Mouse (Mus musculus) left cerebral cortex, postnatal 14 days (tissue): Measurements from ENCODE around the gene Setd1b. TPM values are rescaled to one million over a fixed set of nuclear protein-coding genes. Genes with fewer than 3 reads are reported as not detected.
"Not testable (repeated sequence)": the region's sequence is repeated elsewhere in the genome, so short reads cannot be mapped to it uniquely, and the experiment has no call there.

ENCODE experiments used
- DNase-seq, 2 experiments: peaks; one replicate each; pipeline ENCODE4 v3.0.0; 2021 to 2022; ENCODE audit warnings: low spot score in 2 of 2, mixed read lengths in 1 of 2
- intact Hi-C: fragments of 180-260 bp; cut with DNase I; formaldehyde crosslinking; loops from one replicate; pipeline ENCODE4 v1.15.1; 2025
- total RNA-seq, 2 experiments: library from RNA; stranded (reverse); gene quantifications; 2 replicates each; pipeline ENCODE4 v1.2.3; 2021

The Setd1b gene
- total RNA-seq, 2 experiments from 2014 or later, result 31.3 to 31.4 TPM

DNA sequence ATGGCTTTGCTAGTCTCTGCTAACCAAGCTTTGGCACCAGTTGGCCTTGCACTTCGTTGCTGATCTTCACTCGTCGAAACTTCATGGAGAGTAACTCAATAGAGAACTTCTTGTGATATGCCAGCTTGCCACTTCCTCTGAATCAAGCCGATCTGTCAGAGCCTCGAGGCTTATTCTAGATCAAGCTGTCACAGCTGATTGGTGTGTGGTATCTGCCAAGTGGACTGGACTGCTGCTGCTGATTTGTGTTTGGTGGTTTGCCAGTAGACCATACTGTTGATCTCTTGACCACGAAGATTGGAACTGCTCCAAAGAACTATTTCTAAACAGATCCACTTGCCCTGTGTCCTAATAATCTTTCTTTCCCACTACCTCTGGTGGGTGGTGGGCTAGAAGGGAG lies 49.4 kb downstream of the Setd1b start:
- intact Hi-C loops, result no loop called here

DNA sequence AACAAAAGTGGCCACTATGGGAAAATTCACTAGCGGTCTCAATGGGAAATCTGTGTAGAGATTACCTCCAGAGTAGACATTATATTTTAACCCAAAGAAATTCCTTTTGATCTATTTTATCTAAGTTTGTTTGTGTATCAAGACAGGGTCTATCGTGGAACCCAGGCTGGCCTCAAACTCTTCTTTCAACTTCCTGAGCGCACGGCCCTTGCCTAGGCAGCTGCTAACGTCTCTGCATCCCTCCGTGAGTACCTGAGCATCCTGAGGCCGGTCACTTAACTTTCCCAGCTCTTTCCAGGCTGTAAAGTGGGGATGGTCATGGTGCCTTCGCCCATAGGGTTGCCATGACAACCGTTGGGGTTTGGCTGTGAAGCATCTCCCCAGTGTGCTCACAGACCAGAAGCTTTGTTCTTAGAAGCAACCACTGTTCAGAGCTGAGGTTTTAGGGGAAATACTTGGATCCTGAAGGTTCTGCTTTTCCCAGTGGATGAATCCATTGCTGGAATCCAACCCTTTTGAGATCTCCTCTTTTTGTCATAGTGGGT lies 50.7 kb downstream of the Setd1b start:
- intact Hi-C loops, result no loop called here
- no peak for DNase-seq

More for the DNA sequence above, 49.4 kb downstream of the Setd1b start:
- DNase-seq, result no peak

DNA sequence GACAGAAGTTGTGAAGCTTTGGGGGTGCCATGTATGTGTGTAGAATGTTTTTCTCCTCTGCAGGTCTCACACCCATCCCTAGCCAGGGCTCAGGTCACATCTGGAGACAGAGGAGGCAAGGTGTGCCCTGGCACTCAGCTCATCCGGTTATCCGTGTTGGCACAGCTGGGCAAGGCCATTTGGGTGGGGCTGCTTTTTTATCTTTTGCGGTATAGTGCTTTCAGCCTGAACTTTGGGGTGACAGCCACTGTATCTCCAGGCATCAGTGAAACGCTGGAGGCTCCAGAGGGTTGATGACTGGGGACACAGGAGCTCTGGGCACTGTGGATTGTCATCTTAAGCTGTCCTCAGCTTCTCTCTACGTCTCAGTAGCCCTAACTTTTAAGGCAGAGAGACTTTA lies 51.4 kb downstream of the Setd1b start:
- no peak for DNase-seq
- intact Hi-C loops, result no loop called here

DNA sequence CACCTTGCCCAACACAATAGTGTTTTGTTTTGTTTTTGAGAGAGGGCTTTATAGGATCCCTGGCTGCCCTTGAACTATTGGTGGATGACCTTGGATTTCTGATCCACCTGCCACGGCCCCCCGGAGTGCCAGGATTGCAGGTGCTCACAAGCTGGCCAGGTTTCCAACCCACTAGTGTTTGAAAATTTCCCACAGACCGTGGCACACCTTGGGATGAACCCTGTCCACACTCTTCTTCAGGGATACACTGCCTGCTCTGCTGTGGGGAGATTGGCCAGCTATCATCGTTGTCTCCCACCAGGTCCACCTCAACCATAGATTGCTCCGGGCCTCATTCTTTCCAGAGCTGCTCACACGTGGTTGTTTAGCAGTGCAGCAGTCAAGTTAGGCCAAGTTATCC lies 52.9 kb downstream of the Setd1b start:
- intact Hi-C loops, result no loop called here

DNA sequence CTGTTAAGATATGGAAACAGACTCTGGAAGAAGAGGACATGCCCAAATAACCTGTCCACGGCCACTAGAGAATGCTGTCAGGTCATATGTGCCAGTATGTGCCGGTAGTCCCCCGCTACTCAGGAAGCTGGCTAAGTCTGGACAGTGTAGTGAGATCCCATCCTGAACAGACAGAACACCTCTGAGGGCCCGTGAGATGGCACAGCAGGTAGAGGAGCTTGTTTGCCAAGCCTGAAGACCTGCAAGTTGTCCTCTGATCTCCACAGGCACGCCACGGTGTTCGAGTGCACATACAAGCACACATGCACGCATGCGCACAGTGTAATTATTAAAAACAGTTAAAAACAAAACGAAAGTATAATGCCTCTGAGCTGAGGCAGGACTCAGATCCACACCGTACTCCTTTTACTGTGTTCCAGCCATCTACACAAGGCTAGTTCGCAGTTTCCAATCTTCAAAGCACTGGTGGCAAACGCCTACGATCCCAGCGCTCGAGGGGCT lies 53.6 kb downstream of the Setd1b start:
- intact Hi-C loops, result no loop called here
- DNase-seq, result no peak

More for the DNA sequence above, 52.9 kb downstream of the Setd1b start:
- no peak for DNase-seq

DNA sequence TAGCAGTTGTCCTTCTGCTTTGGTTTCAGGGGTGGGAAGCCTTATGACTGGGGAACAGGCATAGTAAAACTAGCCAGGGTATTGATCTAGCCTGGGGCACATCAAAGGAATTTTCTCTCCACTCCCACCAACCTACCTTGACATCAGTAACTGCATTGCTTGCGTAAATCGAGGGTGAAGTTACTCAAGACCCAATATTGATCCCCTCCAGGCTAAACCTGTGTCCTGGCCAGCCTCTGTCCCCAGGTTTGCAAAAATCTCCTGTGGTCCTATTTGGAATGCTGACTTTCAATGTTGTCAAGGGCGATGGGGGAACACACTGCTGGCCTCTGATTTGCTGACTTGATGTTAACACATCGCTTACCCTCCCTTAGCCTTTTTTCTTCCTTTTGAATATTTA lies 54.8 kb downstream of the Setd1b start:
- intact Hi-C loops, result no loop called here
- DNase-seq, result no peak

DNA sequence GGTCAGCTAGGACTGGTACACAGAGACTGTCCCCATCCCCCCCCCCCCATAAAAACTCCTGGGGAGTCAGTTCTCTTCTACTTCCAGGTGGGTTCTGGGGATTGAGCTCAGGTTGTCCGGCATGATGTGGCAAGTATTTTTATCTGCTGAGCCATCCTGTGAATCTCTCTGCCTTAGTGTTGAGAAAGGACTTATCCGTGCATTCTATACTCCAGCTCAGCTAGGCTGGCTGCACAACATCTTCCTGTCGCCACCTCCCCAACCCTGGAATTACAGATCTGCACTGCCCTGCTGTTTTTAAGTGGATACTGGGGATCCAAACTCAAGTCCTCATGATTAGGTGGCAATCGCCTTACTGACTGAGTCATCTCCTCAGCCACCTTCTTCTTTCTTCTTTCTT lies 56.5 kb downstream of the Setd1b start:
- intact Hi-C loops, result no loop called here
- DNase-seq, result no peak

DNA sequence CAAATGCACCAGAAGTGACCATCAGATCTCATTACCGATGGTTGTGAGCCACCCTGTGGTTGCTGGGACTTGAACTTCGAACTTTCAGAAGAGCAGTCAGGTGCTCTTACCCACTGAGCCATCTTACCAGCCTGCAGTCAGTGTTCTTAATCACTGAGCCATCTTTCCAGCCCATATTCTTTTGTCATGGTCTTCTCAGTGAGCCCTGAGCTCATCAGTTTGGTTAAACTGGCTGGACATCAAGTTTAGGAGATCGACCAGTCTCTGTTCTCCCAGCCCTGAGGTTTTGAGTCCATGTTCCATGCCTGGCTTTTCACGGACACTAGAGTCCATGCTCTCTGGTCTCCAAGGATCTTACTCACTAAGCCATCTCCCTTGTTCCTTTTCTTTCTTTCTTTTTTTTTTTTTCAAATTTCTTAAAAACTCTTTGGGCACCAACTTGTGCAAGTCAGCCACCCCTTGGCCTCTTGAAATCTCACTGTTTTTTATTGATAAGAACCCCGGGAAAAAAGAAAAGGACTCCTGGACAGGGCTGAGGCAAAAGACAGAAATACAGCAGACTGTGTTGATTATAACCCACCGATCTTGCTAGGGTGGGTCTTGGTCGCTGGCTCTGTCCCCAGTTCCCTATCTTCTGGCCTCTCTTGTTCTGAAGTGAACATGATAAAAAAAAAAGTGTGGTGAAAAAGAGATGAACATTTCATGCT lies 59.0 kb downstream of the Setd1b start:
- DNase-seq, intact Hi-C loops: not testable (repeated sequence)

DNA sequence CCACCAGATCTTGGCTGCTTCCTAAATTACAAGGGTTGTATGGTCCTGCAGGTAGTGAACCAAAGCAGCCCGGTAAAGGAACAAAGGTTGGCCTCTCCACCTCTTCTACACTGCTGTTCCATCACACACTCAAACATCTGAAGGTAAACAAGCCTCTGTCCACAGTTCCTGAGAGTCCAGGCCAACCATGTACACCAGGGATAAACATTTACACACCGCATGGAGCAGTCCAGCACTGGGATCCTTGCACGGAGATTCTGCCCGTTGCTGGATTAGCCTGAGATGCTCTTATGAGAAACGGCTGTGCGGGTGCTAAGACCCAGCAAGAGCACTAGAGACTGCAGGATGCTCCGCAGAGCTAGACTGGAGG lies 59.5 kb downstream of the Setd1b start:
- DNase-seq, result no peak
- intact Hi-C loops, result no loop called here

DNA sequence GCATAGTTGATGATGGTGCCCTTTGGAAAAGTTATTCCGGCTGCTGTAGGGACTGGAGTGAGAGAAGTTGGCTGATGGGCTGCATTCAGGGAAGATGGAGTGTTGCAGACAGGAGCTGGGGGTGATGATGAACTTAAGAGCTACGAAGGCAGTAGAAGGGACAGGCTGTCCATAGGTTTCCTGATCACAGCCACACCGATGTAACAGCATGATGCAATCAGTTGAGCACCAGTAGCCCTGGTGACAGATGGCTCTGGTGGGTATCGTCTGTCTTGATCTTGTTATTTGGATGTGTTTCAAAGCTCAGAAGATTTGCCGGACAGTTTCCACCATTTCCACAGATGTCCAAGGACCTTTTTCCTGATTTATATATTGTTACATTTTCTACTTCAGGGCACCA lies 60.0 kb downstream of the Setd1b start:
- DNase-seq, result no peak
- intact Hi-C loops, result no loop called here

DNA sequence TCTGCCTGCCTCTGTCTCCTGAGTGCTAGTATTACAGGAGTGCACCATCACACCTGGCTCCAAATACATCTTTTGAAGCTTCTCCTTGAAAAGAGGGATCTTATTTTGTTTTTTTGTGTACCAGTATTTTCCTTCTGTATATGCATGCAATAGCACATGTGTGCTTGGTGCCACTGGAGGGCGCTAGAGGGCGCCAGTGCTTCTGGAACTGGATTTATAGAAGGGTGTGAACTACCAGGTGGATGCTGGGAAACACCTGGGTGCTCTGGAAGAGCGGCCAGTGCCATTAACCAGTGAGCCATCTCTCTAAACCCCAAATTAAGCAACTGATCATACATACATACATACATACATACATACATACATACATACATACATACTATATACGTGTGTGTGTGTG lies 60.8 kb downstream of the Setd1b start:
- DNase-seq, intact Hi-C loops: not testable (repeated sequence)

DNA sequence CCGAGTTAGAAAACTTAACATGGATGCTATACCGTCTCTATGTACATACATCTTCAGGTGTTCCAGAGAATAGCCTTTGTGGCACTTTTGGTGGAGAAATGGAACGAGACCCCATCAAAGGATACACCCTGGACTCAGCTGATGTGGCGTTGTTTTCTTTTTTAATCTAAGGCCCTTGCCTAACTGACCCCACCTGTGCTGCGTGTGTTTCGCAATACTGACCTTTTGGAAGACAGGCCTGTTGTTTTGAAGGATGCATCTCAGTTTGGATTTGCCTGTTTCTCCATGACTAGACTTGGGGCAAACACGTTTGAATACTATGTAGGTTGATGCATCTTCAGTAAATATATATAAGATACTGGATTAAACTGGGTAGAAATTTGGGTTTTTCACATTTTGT lies 61.6 kb downstream of the Setd1b start:
- intact Hi-C loops, DNase-seq: not testable (repeated sequence)

Other genes starting within 250 kb of the Setd1b start
- 10 to 100 TPM; 29.1 to 31.1 TPM for gene Kdm2b, start 152.4 kb upstream of the Setd1b start, total RNA-seq
- 10 to 100 TPM in 1 of 2 experiments, 1 to 10 TPM in 1; 9.6 to 12.0 TPM for gene Orai1, start 127.1 kb upstream of the Setd1b start, total RNA-seq
- not detected for gene Morn3, start 95.2 kb upstream of the Setd1b start, total RNA-seq
- 10 to 100 TPM; 15.8 to 18.8 TPM for gene Tmem120b, start 73.8 kb upstream of the Setd1b start, total RNA-seq
- gene Rhof, start 9.5 kb upstream of the Setd1b start, total RNA-seq, result 10 to 100 TPM; 54.3 to 56.3 TPM
- 10 to 100 TPM; 29.2 to 29.7 TPM for gene Psmd9, start 27.2 kb downstream of the Setd1b start, total RNA-seq
- gene Hpd, start 40.5 kb downstream of the Setd1b start, total RNA-seq, result not detected
- gene Wdr66, start 109.9 kb downstream of the Setd1b start, total RNA-seq, result 1 to 10 TPM; 6.6 to 8.9 TPM
- gene Bcl7a, start 201.6 kb downstream of the Setd1b start, total RNA-seq, result 10 to 100 TPM; 76.2 to 79.1 TPM